Mouse (Mus musculus) cerebellum, adult 2 months (tissue): ENCODE measurements at regions not wholly inside any gene's neighbourhood (a gene's known extent, or its start where the extent isn't known, plus 50 kb on each side); places are given as distances from the start of the nearest gene placed in this dataset.

Source experiments
- CTCF ChIP-seq: fragments of 200-500 bp; IDR thresholded peaks from 2 replicates; pipeline ENCODE4 v1.5.1; 2011; ENCODE audit warnings: low read depth, mild to moderate bottlenecking, control low read depth, low read length, moderate library complexity, borderline replicate concordance; ENCODE audit not compliant: insufficient read depth
- POLR2A ChIP-seq: fragments of 200-500 bp; IDR thresholded peaks from 2 replicates; pipeline ENCODE4 v1.6.1; 2011; ENCODE audit warnings: low read length, control low read depth, borderline replicate concordance; ENCODE audit not compliant: insufficient read depth

DNA sequence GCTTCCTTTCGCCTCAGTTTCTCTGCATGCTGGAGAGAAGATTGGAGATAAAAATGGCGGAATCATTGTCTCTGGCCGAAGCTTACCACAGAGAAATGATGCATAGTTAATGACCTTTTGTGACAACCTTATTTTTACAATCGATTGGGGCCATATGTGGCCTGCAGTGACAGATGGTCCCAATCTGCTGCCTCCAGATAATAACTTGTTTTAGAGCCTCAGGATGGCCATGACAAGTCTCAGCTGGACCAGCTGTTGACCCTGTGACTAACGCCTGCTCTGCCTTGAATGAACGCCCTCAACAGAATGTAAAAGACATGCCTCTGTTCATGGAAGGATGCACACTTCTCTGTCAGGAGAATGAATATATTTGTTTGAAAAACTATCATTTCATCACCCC, 163.6 kb downstream of the Phlda1 start:
- no peak for TF ChIP-seq CTCF
- TF ChIP-seq POLR2A: no peak
